Mouse (Mus musculus) bone marrow, adult 2 months (tissue): ENCODE data around the gene 1700029F12Rik. TPM values are rescaled to one million over a fixed set of nuclear protein-coding genes. Genes with fewer than 3 reads are reported as not detected.
"Not testable (repeated sequence)": the region's sequence is repeated elsewhere in the genome, so short reads cannot be mapped to it uniquely, and the experiment has no call there.

Experiments used
- H3K27ac ChIP-seq: fragments of 200-500 bp; 2 replicates; pipeline ENCODE4 v1.5.1; 2012; ENCODE audit warnings: low read depth, mild to moderate bottlenecking, control low read depth, inconsistent platforms, low read length; ENCODE audit not compliant: control insufficient read depth, poor library complexity, insufficient read depth
- H3K4me1 ChIP-seq: fragments of 200-500 bp; 2 replicates; pipeline ENCODE4 v1.6.1; 2011; ENCODE audit warnings: low read length; ENCODE audit not compliant: control insufficient read depth, insufficient read depth
- H3K4me3 ChIP-seq: fragments of 200-500 bp; replicated peaks from 2 replicates; pipeline ENCODE3; 2011; ENCODE audit warnings: mild to moderate bottlenecking, low read depth, low read length, control low read depth; ENCODE audit not compliant: control insufficient read depth
- CTCF ChIP-seq: fragments of 200-500 bp; IDR thresholded peaks from 2 replicates; pipeline ENCODE4 v1.5.1; 2011; ENCODE audit warnings: low read length, control low read depth; ENCODE audit not compliant: control insufficient read depth, insufficient read depth
- POLR2A ChIP-seq: fragments of 200-500 bp; IDR thresholded peaks from 2 replicates; pipeline ENCODE4 v1.6.1; 2011; ENCODE audit warnings: low read depth, mild to moderate bottlenecking, control low read depth, low read length, borderline replicate concordance; ENCODE audit not compliant: control insufficient read depth
- WGBS: fragments of 180-500 bp; shearing (Covaris S2); methylation state at CpG from one replicate; pipeline ENCODE4 v1.1.7; 2018; 5-methylcytosine and 5-hydroxymethylcytosine counted together
- polyA plus RNA-seq: library from polyadenylated mRNA; stranded (reverse); fragments of >200 nt; gene quantifications from 2 replicates; pipeline ENCODE4 v1.2.4, GENCODE M21; 2011; ENCODE audit warnings: low replicate concordance; ENCODE audit not compliant: missing spikeins, insufficient read depth, insufficient read length

1700029F12Rik gene
- polyA plus RNA-seq, 1 experiment, result not detected

GRCm38 (mm10) chr13:97068151-97068550 is 34.0 kb upstream of the 1700029F12Rik start:
- Histone ChIP-seq H3K4me1 (peaks cover 2% of the 10 kb centered on the region; the same call in 1 of the 2 replicates), H3K4me3 (no peak overlapping the region), H3K27ac (no peak overlapping the region)
- no peak for TF ChIP-seq POLR2A
- no peak for TF ChIP-seq CTCF
- 87% methylated on average over 8 of the region's 8 CpGs for WGBS

DNA sequence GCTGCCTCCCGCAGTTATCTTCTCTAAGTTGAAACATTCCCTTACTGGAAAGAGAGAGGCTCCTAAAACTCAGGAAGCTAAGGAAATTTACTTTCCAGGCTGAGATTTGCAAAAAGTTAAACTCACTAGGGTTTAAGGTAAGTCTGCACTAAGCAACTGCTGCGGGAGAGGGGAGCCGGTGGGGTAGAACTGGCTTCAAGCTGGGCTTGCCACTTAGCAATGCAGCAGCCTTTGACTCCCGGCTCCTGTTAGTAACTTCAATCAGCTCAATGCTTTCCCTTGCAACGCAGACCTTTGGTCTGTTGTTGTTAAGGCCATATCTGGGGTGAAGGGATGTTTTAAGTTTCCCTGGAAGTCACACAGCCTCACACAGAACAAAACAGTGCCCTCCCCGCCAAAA is 33.5 kb upstream of the 1700029F12Rik start:
- 82% methylated on average over 6 of the region's 6 CpGs for WGBS
- no peak overlapping the region for H3K27ac ChIP-seq
- no peak overlapping the region for H3K4me3 ChIP-seq
- peaks cover 2% of the 10 kb centered on the region; the same call in 1 of the 2 replicates for H3K4me1 ChIP-seq
- no peak for TF ChIP-seq POLR2A
- TF ChIP-seq CTCF, result no peak

DNA sequence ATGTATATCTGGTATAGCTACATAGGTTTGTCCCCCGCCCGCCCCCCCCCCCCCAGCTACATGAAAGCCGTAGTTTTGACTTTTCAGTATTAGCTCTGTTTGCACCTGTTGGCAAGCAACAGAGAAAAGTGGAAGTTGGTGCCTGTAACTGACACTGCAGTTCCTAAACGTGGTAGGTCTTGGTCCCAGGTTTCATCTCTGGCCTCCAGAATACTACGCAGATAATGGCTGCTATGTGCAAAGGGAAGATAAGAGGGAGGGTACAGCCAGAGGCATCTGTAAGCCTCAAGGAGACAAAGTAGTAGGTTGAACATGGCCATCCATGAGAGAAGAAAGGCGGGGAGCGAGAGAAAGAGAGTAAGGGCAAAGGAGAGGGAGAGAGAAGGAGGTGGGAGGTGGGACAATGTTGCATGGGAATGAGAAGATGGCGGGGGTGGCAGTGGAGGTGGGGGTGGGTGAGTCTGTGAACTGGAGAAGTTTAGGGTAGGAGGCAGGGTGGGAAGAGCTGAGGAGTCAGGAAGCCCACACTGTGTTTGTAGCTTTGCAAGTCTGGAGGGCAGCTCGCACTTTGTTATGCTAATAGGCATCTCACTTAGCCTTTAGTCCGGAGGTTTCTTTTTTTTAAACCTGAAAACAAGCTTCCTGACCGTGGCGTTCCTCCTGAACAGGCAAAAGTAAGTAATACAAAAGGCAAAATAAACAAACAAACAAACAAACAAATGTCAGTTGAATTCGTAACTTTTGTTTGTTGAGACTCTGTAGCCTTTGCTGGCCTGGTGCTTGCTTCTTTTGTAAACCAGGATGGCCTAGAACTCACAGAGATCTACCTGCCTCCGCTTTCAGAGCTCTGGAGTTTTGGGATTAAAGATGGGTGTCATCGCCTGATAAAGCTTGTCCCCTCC is 32.7 kb upstream of the 1700029F12Rik start, which contains the start of gene Fam169a:
Gene Fam169a, plus strand, starts transcription at position 638 of the 902 bp plus-strand sequence.
- H3K27ac ChIP-seq, result no peak within 1 kb of the TSS
- TF ChIP-seq CTCF (no peak), POLR2A (no peak)
- WGBS, result 65% methylated on average over 15 of the region's 15 CpGs
- H3K4me1 ChIP-seq, result peaks cover 2% of the 10 kb centered on the region; the same call in 1 of the 2 replicates
- H3K4me3 ChIP-seq, result peak within 1 kb of the TSS; percentile 0

GRCm38 (mm10) chr13:97064844-97065621 is 30.9 kb upstream of the 1700029F12Rik start:
- not testable (repeated sequence) for H3K4me1 ChIP-seq, H3K27ac ChIP-seq, H3K4me3 ChIP-seq
- WGBS, result 78% methylated on average over 18 of the region's 18 CpGs

- no peak overlapping the region for H3K27ac ChIP-seq
- 34% methylated on average over 3 of the region's 3 CpGs for WGBS
- peaks cover 2% of the 10 kb centered on the region; the same call in 1 of the 2 replicates for H3K4me1 ChIP-seq
- TF ChIP-seq POLR2A (no peak), CTCF (no peak)
- no peak overlapping the region for H3K4me3 ChIP-seq
Measured at GRCm38 (mm10) chr13:97064413-97064812, 30.3 kb upstream of the 1700029F12Rik start.

- H3K4me3 ChIP-seq, result no peak overlapping the region
- H3K4me1 ChIP-seq, result peaks cover 2% of the 10 kb centered on the region; the same call in 1 of the 2 replicates
- H3K27ac ChIP-seq, result no peak overlapping the region
- TF ChIP-seq POLR2A, result no peak
- 6% methylated on average over 2 of the region's 2 CpGs for WGBS
Measured at GRCm38 (mm10) chr13:97063431-97063830, 29.3 kb upstream of the 1700029F12Rik start.

GRCm38 (mm10) chr13:97062151-97062550 is 28.0 kb upstream of the 1700029F12Rik start:
- Histone ChIP-seq H3K4me3 (no peak overlapping the region), H3K27ac (no peak overlapping the region), H3K4me1 (peaks cover 2% of the 10 kb centered on the region; the same call in 1 of the 2 replicates)
- 89% methylated on average over 3 of the region's 3 CpGs for WGBS
- TF ChIP-seq CTCF (no peak), POLR2A (no peak)

- no peak overlapping the region for H3K4me3 ChIP-seq
- TF ChIP-seq CTCF (no peak), POLR2A (no peak)
- H3K27ac ChIP-seq, result no peak overlapping the region
- H3K4me1 ChIP-seq, result peaks cover 2% of the 10 kb centered on the region; the same call in 1 of the 2 replicates
- 84% methylated on average over 5 of the region's 8 CpGs for WGBS
Measured at GRCm38 (mm10) chr13:97060331-97060730, 26.2 kb upstream of the 1700029F12Rik start.

DNA sequence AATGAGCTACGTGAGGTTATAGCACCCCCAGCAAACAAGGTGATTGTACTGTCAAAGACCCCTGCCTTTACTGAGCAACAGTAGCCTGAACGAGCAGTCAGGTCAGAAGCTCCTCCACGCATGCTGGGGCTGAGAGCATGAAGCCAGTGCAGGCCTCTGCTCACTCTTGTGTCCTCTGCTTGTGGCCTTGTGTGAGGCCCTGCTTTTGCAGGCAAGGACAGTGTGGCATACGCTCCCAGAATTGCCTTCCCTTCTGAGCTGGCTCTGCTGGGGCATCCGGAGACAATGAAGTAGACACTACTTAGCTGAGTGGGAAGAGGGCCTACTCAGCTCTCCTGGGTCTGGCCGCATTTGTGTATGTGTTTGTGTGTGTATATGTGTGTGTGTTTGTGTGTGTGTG is 25.6 kb upstream of the 1700029F12Rik start:
- TF ChIP-seq CTCF (no peak), POLR2A (no peak)
- peaks cover 2% of the 10 kb centered on the region; the same call in 1 of the 2 replicates for H3K4me1 ChIP-seq
- H3K27ac ChIP-seq, result no peak overlapping the region
- no peak overlapping the region for H3K4me3 ChIP-seq
- 88% methylated on average over 6 of the region's 6 CpGs for WGBS
